Mouse (Mus musculus) spleen, adult 10 weeks (tissue): ENCODE measurements around the gene Psmb6. TPM values are rescaled to one million over a fixed set of nuclear protein-coding genes. Genes with fewer than 3 reads are reported as not detected.

Experiments
- polyA plus RNA-seq: library from polyadenylated mRNA; stranded (reverse); fragments of 350-450 nt; fragmentation: Illumina TruSeq; extraction: RNeasy Lipid Tissue Mini Kit (QIAGEN cat#74804); gene quantifications from one replicate; pipeline ENCODE4 v1.2.3, GENCODE M21; 2015; ENCODE audit warnings: low replicate concordance; ENCODE audit not compliant: insufficient read depth

Gene Psmb6
- polyA plus RNA-seq, result 92.2 TPM

DNA sequence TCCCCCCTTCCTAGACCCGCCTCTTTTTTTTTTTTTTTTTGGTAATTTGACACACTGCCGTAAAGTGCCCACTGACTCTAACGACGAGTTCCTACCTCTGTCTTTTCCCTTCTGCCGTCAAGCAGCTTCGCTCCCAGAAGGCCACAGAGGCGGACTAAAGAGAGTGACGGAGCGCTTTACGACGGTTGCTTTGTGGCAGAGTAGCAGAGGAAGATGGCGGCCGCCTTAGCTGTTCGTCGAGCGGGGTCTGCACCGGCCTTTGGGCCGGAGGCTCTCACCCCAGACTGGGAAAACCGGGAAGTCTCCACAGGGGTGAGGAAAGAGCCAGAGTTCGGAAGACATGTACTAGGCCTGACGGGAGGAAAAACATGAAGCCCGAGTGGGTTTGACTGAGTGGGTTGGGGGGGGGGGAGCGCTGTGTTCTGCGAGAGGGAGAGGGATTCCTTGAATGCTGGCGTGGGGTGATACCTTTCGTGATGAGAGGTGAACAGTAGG is at the start of gene Psmb6:
Gene Psmb6, plus strand, starts transcription at position 184 of the 495 bp plus-strand sequence.

GRCm38 (mm10) chr11:70504970-70505369 is 20.2 kb upstream of the Psmb6 start, which contains the start of gene Tm4sf5:
Gene Tm4sf5, plus strand, starts transcription at chr11:70505244.

DNA sequence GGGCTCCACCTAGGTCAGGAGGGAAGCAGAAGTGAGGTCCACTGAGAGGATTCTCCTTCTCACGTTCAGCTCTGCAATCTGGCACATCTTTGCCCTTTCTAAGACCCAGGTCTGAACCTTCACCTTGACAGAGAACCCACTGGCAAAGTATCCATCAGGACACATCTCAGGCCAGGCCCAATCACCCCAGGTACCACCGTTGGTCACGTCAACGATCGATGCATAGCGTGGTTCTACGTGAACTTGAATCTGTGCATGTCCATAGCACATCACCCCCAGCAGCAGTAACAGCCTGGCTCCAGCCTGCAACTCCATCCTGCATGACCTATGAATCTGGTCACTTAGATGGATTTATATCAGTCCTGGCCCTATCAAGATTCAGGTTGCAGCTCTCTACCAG is 10.9 kb upstream of the Psmb6 start, which contains the start of gene Vmo1:
Gene Vmo1, minus strand, starts transcription at position 329 of the 400 bp plus-strand sequence.

GRCm38 (mm10) chr11:70518923-70519322 is 6.2 kb upstream of the Psmb6 start, which contains the start of gene Gltpd2:
Gene Gltpd2, plus strand, starts transcription at chr11:70519196.

DNA sequence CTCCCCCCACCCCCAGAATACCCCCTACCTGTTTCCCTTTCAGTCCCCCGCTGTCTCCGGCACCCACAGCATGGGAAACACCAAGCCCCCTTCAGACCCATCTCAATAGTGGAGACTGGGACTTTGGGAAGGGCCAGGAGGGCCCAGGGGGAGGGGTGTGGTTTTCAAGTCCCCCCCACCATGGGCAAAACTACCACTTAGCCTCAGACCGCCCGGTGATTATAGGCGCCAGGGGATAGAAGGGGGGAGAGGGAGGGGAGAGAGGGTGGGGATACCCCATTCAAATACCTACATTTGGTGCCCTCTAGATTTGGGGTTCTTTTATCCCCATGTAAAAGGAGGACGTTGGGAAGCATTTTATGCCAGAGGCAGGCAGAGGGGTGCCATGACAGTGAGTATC is 7.7 kb downstream of the Psmb6 start, which contains the start of gene Gm40193:
Gene Gm40193, minus strand, starts transcription at position 101 of the 400 bp plus-strand sequence.

GRCm38 (mm10) chr11:70539877-70540587 is 14.9 kb downstream of the Psmb6 start, which contains the start of gene Pld2:
Gene Pld2, plus strand, starts transcription at chr11:70540064.

DNA sequence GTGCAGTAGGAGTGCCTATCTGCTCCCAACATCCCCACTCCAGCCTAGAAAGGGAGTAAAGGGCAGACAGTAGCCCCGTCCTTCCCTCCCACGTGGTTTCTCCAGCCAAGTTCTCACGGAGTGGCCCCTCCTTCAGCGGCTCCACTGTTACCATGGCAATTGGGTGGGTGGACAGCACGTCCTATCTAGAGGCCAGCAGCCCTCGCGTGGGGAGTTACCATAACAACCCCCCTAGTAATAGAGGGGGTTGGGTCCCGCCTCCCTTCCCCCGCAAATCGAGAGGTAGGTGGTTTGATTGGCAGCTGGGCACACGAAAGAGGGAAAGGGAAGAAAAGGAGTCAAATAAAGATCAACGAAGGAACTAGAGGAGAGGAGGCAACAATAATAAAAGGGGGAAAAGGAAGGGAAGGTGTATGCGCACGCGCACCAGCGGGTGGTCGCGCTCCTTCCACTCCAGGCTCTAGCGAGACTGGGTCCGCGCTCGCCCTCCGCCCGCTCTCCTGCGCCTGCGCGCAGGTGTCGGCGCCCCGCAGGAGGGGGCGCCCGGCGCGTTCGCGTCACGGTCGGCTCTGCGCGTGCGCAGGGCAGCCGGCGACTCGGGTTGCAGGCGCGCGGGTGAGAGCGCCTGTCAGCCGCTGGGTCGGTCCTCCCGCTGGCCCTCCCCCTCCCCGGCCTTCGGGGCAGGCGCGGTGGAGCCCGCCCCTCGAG is 37.3 kb downstream of the Psmb6 start, which contains the start of gene Mink1:
Gene Mink1, plus strand, starts transcription at position 595 of the 708 bp plus-strand sequence.

Other genes with a start within 250 kb of the Psmb6 start
- gene Alox12e, start 202.7 kb upstream of the Psmb6 start, polyA plus RNA-seq, result not detected
- 0.58 TPM for gene Alox15, start 173.3 kb upstream of the Psmb6 start, polyA plus RNA-seq
- 11.0 TPM for gene Pelp1, start 115.3 kb upstream of the Psmb6 start, polyA plus RNA-seq
- 94.8 TPM for gene Arrb2, start 92.7 kb upstream of the Psmb6 start, polyA plus RNA-seq
- 40.8 TPM for gene Med11, start 73.4 kb upstream of the Psmb6 start, polyA plus RNA-seq
- gene Zmynd15, start 65.9 kb upstream of the Psmb6 start, polyA plus RNA-seq, result 4.9 TPM
- 36.3 TPM for gene Cxcl16, start 65.4 kb upstream of the Psmb6 start, polyA plus RNA-seq
- 2.2 TPM for gene Tm4sf5, start 20.1 kb upstream of the Psmb6 start, polyA plus RNA-seq
- not detected for gene Vmo1, start 10.8 kb upstream of the Psmb6 start, polyA plus RNA-seq
- not detected for gene Gltpd2, start 6.2 kb upstream of the Psmb6 start, polyA plus RNA-seq
- gene Gm40193, start 7.6 kb downstream of the Psmb6 start, polyA plus RNA-seq, result not detected
- 8.9 TPM for gene Pld2, start 14.7 kb downstream of the Psmb6 start, polyA plus RNA-seq
- gene Mink1, start 37.5 kb downstream of the Psmb6 start, polyA plus RNA-seq, result 52.0 TPM
- gene 4930544D05Rik, start 90.5 kb downstream of the Psmb6 start, polyA plus RNA-seq, result not detected
- gene Chrne, start 93.8 kb downstream of the Psmb6 start, polyA plus RNA-seq, result 0.47 TPM
- 3.7 TPM for gene Gp1ba, start 113.8 kb downstream of the Psmb6 start, polyA plus RNA-seq
- 203 TPM for gene Rnf167, start 121.9 kb downstream of the Psmb6 start, polyA plus RNA-seq
- 93.8 TPM for gene Slc25a11, start 122.1 kb downstream of the Psmb6 start, polyA plus RNA-seq
- 1,849 TPM for gene Pfn1, start 129.3 kb downstream of the Psmb6 start, polyA plus RNA-seq
- gene Eno3, start 131.8 kb downstream of the Psmb6 start, polyA plus RNA-seq, result 22.1 TPM
- 38.6 TPM for gene Spag7, start 144.0 kb downstream of the Psmb6 start, polyA plus RNA-seq
- 19.7 TPM for gene Camta2, start 162.7 kb downstream of the Psmb6 start, polyA plus RNA-seq
- gene Inca1, start 174.8 kb downstream of the Psmb6 start, polyA plus RNA-seq, result 1.0 TPM
- 17.2 TPM for gene Kif1c, start 175.2 kb downstream of the Psmb6 start, polyA plus RNA-seq
- gene Zfp3, start 238.8 kb downstream of the Psmb6 start, polyA plus RNA-seq, result 9.9 TPM